Mouse (Mus musculus): Measurements from ENCODE around the gene Ttll12. TPM values are rescaled to one million over a fixed set of nuclear protein-coding genes. Genes with fewer than 3 reads are reported as not detected.

The Ttll12 gene
- polyA plus RNA-seq, 1 experiment: 36.8 TPM

GRCm38 (mm10) chr15:83566006-83566405 is 29.0 kb downstream of the Ttll12 start:
- TF ChIP-seq FLI1 (IDR thresholded peaks at IDR 0.05; ENCODE audit: low read length) (no peak), GATA1 (IDR thresholded peaks at IDR 0.05; ENCODE audit: borderline replicate concordance, low read length) (no peak)
- no peaks in the 10 kb centered on the region for H3K9me3 ChIP-seq
- H3K4me1 ChIP-seq: peaks cover 91% of the 10 kb centered on the region
- H3K4me3 ChIP-seq (replicated peaks): peak overlapping the region; percentile 90
- H3K36me3 ChIP-seq (replicated peaks; ENCODE audit: low read length): peaks cover 49% of the 10 kb centered on the region
- H3K27me3 ChIP-seq (replicated peaks): no peaks in the 10 kb centered on the region

DNA sequence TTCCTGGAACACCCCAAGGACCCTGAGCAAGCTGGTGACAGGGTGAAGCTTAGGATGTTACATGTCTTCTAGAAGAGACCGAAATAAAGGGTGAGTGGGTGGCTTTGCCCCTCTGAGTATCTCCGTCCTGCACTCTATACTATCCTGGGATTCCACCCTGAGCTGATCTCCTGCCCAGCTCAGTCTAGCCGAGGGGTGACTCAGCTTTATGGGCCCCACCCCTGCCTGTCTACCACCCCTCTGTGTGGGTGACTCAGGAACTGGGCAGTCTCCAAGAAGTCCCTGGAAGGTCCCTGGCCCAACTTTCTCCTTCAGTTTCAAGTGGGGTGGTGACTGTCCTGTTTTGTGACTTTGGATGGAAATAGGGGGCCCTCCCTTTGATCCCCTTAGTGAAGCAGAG is 29.5 kb downstream of the Ttll12 start:
- Histone ChIP-seq H3K36me3 (replicated peaks; ENCODE audit: low read length) (peaks cover 43% of the 10 kb centered on the region), H3K27me3 (replicated peaks) (no peaks in the 10 kb centered on the region), H3K9me3 (no peaks in the 10 kb centered on the region), H3K4me1 (peaks cover 87% of the 10 kb centered on the region), H3K4me3 (replicated peaks) (peak overlapping the region; percentile 90)
- TF ChIP-seq GATA1 (IDR thresholded peaks at IDR 0.05; ENCODE audit: borderline replicate concordance, low read length) (no peak), FLI1 (IDR thresholded peaks at IDR 0.05; ENCODE audit: low read length) (no peak)

- Histone ChIP-seq H3K4me3 (replicated peaks) (peak overlapping the region; percentile 100), H3K4me1 (peaks cover 76% of the 10 kb centered on the region)
- TF ChIP-seq GATA1 (IDR thresholded peaks at IDR 0.05; ENCODE audit: borderline replicate concordance, low read length) (no peak), FLI1 (IDR thresholded peaks at IDR 0.05; ENCODE audit: low read length) (no peak)
Observed at GRCm38 (mm10) chr15:83563857-83564651, 30.9 kb downstream of the Ttll12 start.

GRCm38 (mm10) chr15:83563327-83563856 is 31.6 kb downstream of the Ttll12 start, which contains the start of the genes Tspo and Mcat:
Gene Tspo (plus strand): TSS chr15:83563592.
Gene Mcat (minus strand): TSS chr15:83563787.
- H3K4me1 ChIP-seq: peaks cover 74% of the 10 kb centered on the region
- TF ChIP-seq GATA1 (IDR thresholded peaks at IDR 0.05; ENCODE audit: borderline replicate concordance, low read length) (no peak), FLI1 (IDR thresholded peaks at IDR 0.05; ENCODE audit: low read length) (no peak)
- H3K4me3 ChIP-seq (replicated peaks): peak within 1 kb of the TSS; percentile 100
- no peaks in the 10 kb centered on the region for H3K27me3 ChIP-seq (replicated peaks)
- H3K9me3 ChIP-seq: no peaks in the 10 kb centered on the region
- peaks cover 25% of the 10 kb centered on the region for H3K36me3 ChIP-seq (replicated peaks; ENCODE audit: low read length)

More at GRCm38 (mm10) chr15:83563857-83564651, 30.9 kb downstream of the Ttll12 start:
- Histone ChIP-seq H3K9me3 (no peaks in the 10 kb centered on the region), H3K27me3 (replicated peaks) (no peaks in the 10 kb centered on the region), H3K36me3 (replicated peaks; ENCODE audit: low read length) (peaks cover 31% of the 10 kb centered on the region)

DNA sequence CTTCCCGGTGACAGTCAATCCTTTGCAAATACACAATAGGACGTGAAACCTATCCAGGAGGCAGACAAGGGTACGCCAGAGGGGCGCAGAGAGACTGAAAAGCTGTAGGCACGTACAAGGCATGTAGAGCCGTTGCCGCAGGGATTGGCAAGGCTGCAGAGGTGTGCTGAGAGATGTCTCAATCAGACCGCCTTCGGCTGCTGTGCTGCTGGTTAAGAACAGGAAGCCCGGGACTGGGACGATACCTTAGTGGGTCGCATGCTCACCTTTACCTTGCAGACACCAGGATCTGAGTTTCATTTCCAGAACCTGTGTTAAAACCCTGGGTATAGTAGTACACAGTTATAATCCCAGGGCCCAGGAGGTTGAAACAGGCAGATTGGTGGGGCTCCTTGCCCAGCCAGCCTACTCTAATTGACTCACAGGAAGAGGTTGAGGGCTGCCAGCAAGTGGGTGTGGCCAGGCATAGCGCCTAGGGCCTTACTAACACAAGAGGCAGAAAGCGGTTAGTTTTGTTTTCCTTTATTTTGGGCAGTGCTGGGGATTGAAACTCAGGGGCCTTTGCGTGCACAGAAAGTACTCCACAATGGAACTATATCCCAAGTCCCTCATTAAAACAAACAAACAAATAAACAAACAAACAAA is 32.2 kb downstream of the Ttll12 start:
- H3K4me3 ChIP-seq (replicated peaks): peak overlapping the region; percentile 100
- H3K27me3 ChIP-seq (replicated peaks): no peaks in the 10 kb centered on the region
- peaks cover 19% of the 10 kb centered on the region for H3K36me3 ChIP-seq (replicated peaks; ENCODE audit: low read length)
- TF ChIP-seq GATA1 (IDR thresholded peaks at IDR 0.05; ENCODE audit: borderline replicate concordance, low read length) (no peak), FLI1 (IDR thresholded peaks at IDR 0.05; ENCODE audit: low read length) (no peak)
- H3K9me3 ChIP-seq: no peaks in the 10 kb centered on the region
- peaks cover 68% of the 10 kb centered on the region for H3K4me1 ChIP-seq

DNA sequence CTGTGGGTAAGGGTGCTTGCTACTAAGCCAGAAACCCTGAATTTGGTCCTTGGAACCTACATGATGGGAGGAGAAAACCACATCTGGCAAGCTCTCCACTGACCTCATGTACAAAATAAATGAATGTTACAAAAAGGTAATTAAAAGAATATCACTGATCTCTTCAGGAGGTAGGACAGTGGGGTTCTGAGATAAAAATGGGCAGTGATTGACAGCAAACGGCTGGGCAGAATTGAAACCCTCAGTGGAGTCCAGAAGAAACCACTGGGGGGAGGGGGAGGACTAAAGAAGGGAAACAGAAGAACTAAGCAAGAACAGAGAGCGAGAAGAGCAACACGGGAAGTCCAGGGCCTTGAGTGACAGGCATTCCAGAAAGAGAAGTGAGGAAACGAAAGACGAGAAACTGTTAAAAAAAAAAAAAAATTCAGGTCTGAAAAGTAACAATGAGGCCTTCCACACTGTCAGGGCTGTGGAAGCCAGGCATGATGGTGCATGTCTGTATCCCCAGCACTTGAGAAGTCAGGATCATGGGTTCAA is 33.9 kb downstream of the Ttll12 start:
- TF ChIP-seq FLI1 (IDR thresholded peaks at IDR 0.05; ENCODE audit: low read length) (no peak), GATA1 (IDR thresholded peaks at IDR 0.05; ENCODE audit: borderline replicate concordance, low read length) (no peak)
- no peak overlapping the region for H3K4me3 ChIP-seq (replicated peaks)
- no peaks in the 10 kb centered on the region for H3K27me3 ChIP-seq (replicated peaks)
- H3K9me3 ChIP-seq: no peaks in the 10 kb centered on the region
- H3K36me3 ChIP-seq (replicated peaks; ENCODE audit: low read length): peaks cover 5% of the 10 kb centered on the region
- H3K4me1 ChIP-seq: peaks cover 59% of the 10 kb centered on the region

- no peaks in the 10 kb centered on the region for H3K27me3 ChIP-seq (replicated peaks)
- peaks cover 36% of the 10 kb centered on the region for H3K36me3 ChIP-seq (replicated peaks; ENCODE audit: low read length)
- H3K4me1 ChIP-seq: peaks cover 41% of the 10 kb centered on the region
- TF ChIP-seq GATA1 (IDR thresholded peaks at IDR 0.05; ENCODE audit: borderline replicate concordance, low read length) (peak; percentile 62; the same call in 1 of the 3 replicates), FLI1 (IDR thresholded peaks at IDR 0.05; ENCODE audit: low read length) (peak; percentile 50; the same call in 1 of the 2 replicates)
- H3K4me3 ChIP-seq (replicated peaks): peak overlapping the region; percentile 97
- no peaks in the 10 kb centered on the region for H3K9me3 ChIP-seq
Observed at GRCm38 (mm10) chr15:83555161-83555974, 39.6 kb downstream of the Ttll12 start.

DNA sequence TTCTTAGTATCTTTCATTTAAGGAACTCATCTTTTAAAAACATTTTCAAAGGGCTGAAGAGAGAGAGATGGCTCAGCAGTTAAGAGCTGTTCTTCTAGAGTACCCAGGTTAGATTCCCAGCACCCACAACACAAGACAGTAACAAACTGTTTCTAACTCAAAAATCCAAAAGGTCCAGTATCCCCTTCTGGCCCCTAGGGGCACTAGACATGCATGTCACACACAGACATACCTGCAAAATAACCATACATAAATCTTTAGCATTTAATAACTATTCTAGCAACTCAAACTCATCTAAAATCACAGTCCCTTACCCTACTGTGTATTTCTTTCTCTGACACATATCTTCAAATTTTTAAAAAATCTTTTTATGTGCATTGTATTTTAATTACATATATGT is 41.1 kb downstream of the Ttll12 start:
- Histone ChIP-seq H3K36me3 (replicated peaks; ENCODE audit: low read length) (peaks cover 52% of the 10 kb centered on the region), H3K9me3 (no peaks in the 10 kb centered on the region)
- no peak for TF ChIP-seq FLI1 (IDR thresholded peaks at IDR 0.05; ENCODE audit: low read length)
- TF ChIP-seq GATA1 (IDR thresholded peaks at IDR 0.05; ENCODE audit: borderline replicate concordance, low read length): no peak

DNA sequence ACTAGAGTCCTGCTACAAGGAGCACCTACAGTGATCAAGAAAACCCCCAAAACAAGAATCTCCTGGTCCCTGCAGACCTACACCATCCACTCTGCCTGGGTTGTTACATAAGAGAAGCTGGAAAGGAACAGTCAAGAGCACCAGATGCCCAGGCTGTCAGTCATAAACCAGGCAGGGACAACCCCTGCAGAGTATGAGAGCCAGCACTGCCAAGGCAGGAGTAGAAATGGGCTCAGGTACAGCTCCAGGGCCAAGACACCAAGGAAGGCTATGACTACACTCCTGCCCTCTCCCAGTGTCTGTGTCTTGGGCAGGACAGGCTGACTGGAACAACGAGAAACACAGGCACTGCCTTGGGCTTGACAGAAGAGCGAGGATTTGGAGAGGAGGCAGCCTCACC is 44.8 kb downstream of the Ttll12 start:
- no peak overlapping the region for H3K4me3 ChIP-seq (replicated peaks)
- TF ChIP-seq FLI1 (IDR thresholded peaks at IDR 0.05; ENCODE audit: low read length): no peak
- no peak for TF ChIP-seq GATA1 (IDR thresholded peaks at IDR 0.05; ENCODE audit: borderline replicate concordance, low read length)
- peaks cover 89% of the 10 kb centered on the region for H3K36me3 ChIP-seq (replicated peaks; ENCODE audit: low read length)
- H3K4me1 ChIP-seq: peaks cover 45% of the 10 kb centered on the region
- no peaks in the 10 kb centered on the region for H3K27me3 ChIP-seq (replicated peaks)
- H3K9me3 ChIP-seq: no peaks in the 10 kb centered on the region

More for the DNA sequence above, 41.1 kb downstream of the Ttll12 start:
- H3K27me3 ChIP-seq (replicated peaks): no peaks in the 10 kb centered on the region
- peaks cover 39% of the 10 kb centered on the region for H3K4me1 ChIP-seq
- no peak overlapping the region for H3K4me3 ChIP-seq (replicated peaks)

Measured in megakaryocyte, embryonic 14.5 days (primary cell).